25 mouse cellular contexts compared by ENCODE assay signal in genomic region chr15:85807404-85807803, GRCm38 (mm10). TPM values are rescaled to one million over a fixed set of nuclear protein-coding genes. Genes with fewer than 3 reads are reported as not detected.
DNase-seq lines count a peak whose midpoint lies in the region; ATAC-seq lines count a peak whose summit lies in the region.
"Had no signal": no experiment of that assay in that cellular context is flagged by ENCODE, and none has a peak within 500 bp of the region (broad histone marks: within the 10 kb centered on the region; RNA-seq: fewer than 3 reads in every experiment).

No protein-coding gene starts in this region.

- no peaks in the 10 kb centered on the region for H3K36me3 ChIP-seq in hindbrain, embryonic 13.5 days
- H3K36me3 ChIP-seq in hindbrain, embryonic 11.5 days (ENCODE audit: control insufficient read depth, insufficient read depth, low read length), result no peaks in the 10 kb centered on the region
- H3K36me3 ChIP-seq: embryonic facial prominence, embryonic 10.5 days; embryonic facial prominence, embryonic 12.5 days; forebrain, embryonic 15.5 days had no signal

- H3K27ac ChIP-seq in hindbrain, embryonic 13.5 days, result no peak overlapping the region
- H3K27ac ChIP-seq in hindbrain, embryonic 11.5 days (ENCODE audit: low read depth, low read length), result no peak overlapping the region
- H3K27ac ChIP-seq: embryonic facial prominence, embryonic 10.5 days; embryonic facial prominence, embryonic 12.5 days; forebrain, embryonic 13.5 days; forebrain, embryonic 15.5 days had no signal

- intact Hi-C loops in heart, postnatal 36 days (cut with DNase I), result no loop called here

- H3K4me1 ChIP-seq in hindbrain, embryonic 13.5 days (replicated peaks), result peaks cover 17% of the 10 kb centered on the region
- H3K4me1 ChIP-seq in hindbrain, embryonic 11.5 days (replicated peaks; ENCODE audit: control insufficient read depth, insufficient read depth, low read length), result peaks cover 2% of the 10 kb centered on the region; the same call in 1 of the 2 replicates

- 0 out of 2 replicates have a peak overlapping the region, but pooled peaks have one; percentile 5 for H3K9ac ChIP-seq in hindbrain, embryonic 13.5 days
- no peak overlapping the region for H3K9ac ChIP-seq in hindbrain, embryonic 11.5 days (ENCODE audit: low read depth, low read length)
- H3K9ac ChIP-seq: embryonic facial prominence, embryonic 12.5 days; forebrain, embryonic 13.5 days; forebrain, embryonic 15.5 days had no signal

- DNase-seq in heart, adult 11 months, result peak; percentile 92
- no peak for DNase-seq in heart, postnatal 36 days
- no peak for DNase-seq in hindbrain, embryonic 11.5 days (ENCODE audit: low spot score)
- peak; percentile 7 for DNase-seq in thymus, postnatal 14 days
- DNase-seq in thymus, postnatal 10 days (ENCODE audit: low spot score in 2 of 2), result no peak
- DNase-seq: adrenal gland, adult 8-10 months; adrenal gland, postnatal 14 days; adrenal gland, postnatal 36 days; B cell, adult 2 months; cerebellum, adult 11-12 months; cerebellum, adult 2 months; cerebellum, adult 9-10 months; cerebellum, postnatal 10 days; cerebellum, postnatal 25 days had no signal

- H3K9me3 ChIP-seq in hindbrain, embryonic 13.5 days, result no peaks in the 10 kb centered on the region
- no peaks in the 10 kb centered on the region for H3K9me3 ChIP-seq in hindbrain, embryonic 11.5 days (ENCODE audit: control insufficient read depth, low read length)
- H3K9me3 ChIP-seq: embryonic facial prominence, embryonic 10.5 days; embryonic facial prominence, embryonic 12.5 days; forebrain, embryonic 13.5 days; forebrain, embryonic 15.5 days; G1E had no signal

- ATAC-seq in hindbrain, embryonic 13.5 days (ENCODE audit: low FRiP score), result no peak
- no peak for ATAC-seq in hindbrain, embryonic 11.5 days (ENCODE audit: low FRiP score)
- ATAC-seq: activated CD4-positive, CD25-positive, alpha-beta regulatory T cell, adult 4 months; CD4-positive, CD25-positive, alpha-beta regulatory T cell, adult 4 months; forebrain, embryonic 13.5 days; forebrain, embryonic 15.5 days; Patski had no signal

- H3K27me3 ChIP-seq in hindbrain, embryonic 13.5 days, result no peaks in the 10 kb centered on the region
- H3K27me3 ChIP-seq in hindbrain, embryonic 11.5 days (ENCODE audit: control insufficient read depth, insufficient read depth, low read length), result no peaks in the 10 kb centered on the region
- H3K27me3 ChIP-seq: embryonic facial prominence, embryonic 12.5 days; forebrain, embryonic 13.5 days; forebrain, embryonic 15.5 days; Patski had no signal

- 87% methylated on average over 4 of the region's 4 CpGs for WGBS in hindbrain, embryonic 13.5 days
- 81% methylated on average over 4 of the region's 4 CpGs for whole genome bisulfite sequencing in hindbrain, embryonic 11.5 days

- H3K4me2 ChIP-seq in hindbrain, embryonic 13.5 days, result no peak overlapping the region
- H3K4me2 ChIP-seq in hindbrain, embryonic 11.5 days (replicated peaks; ENCODE audit: low read depth, low read length), result no peak overlapping the region
- H3K4me2 ChIP-seq: embryonic facial prominence, embryonic 12.5 days; forebrain, embryonic 13.5 days; forebrain, embryonic 15.5 days had no signal

- no peak overlapping the region for H3K4me3 ChIP-seq in hindbrain, embryonic 13.5 days
- no peak overlapping the region for H3K4me3 ChIP-seq in hindbrain, embryonic 11.5 days (ENCODE audit: low read depth, low read length)
- H3K4me3 ChIP-seq: embryonic facial prominence, embryonic 10.5 days; embryonic facial prominence, embryonic 12.5 days; forebrain, embryonic 13.5 days; forebrain, embryonic 15.5 days had no signal

RNA-seq across cellular contexts. Expression of gene Cdpf1, which starts 4.1 kb away (rescaled TPM):
- 10 to 100 TPM; 35.6 to 41.4 TPM for total RNA-seq in heart, postnatal 36 days (2021)
- 17.1 and 20.5 TPM in 2 replicates for polyA plus RNA-seq in hindbrain, embryonic 13.5 days (2015; fragmentation: Nextera tagmentation; extraction: Ambion mirVana)
- 20.2 and 22.0 TPM in 2 replicates for polyA plus RNA-seq in hindbrain, embryonic 11.5 days (2014; fragmentation: Nextera tagmentation; extraction: Ambion mirVana)

RNA-seq across cellular contexts. Expression of gene Pkdrej, which starts 14.1 kb away (rescaled TPM):
- 1 to 10 TPM; 2.7 to 3.8 TPM for total RNA-seq in heart, postnatal 36 days (2021)
- polyA plus RNA-seq in hindbrain, embryonic 13.5 days (2015; fragmentation: Nextera tagmentation; extraction: Ambion mirVana), result 0.04 TPM in 1 of 2 replicates, not detected in the other
- 0.02 and 0.10 TPM in 2 replicates for polyA plus RNA-seq in hindbrain, embryonic 11.5 days (2014; fragmentation: Nextera tagmentation; extraction: Ambion mirVana)
- total RNA-seq: CH12.LX had no signal
- polyA plus RNA-seq: activated CD4-positive, CD25-positive, alpha-beta regulatory T cell, adult 4 months; CD4-positive, CD25-positive, alpha-beta regulatory T cell, adult 4 months; forebrain, embryonic 11.5 days; forebrain, embryonic 13.5 days; G1E had no signal

RNA-seq across cellular contexts. Expression of gene Ttc38, which starts 24.7 kb away (rescaled TPM):
- total RNA-seq in heart, postnatal 36 days (2021), result 10 to 100 TPM; 13.9 to 21.5 TPM
- 3.4 and 3.9 TPM in 2 replicates for polyA plus RNA-seq in hindbrain, embryonic 13.5 days (2015; fragmentation: Nextera tagmentation; extraction: Ambion mirVana)
- polyA plus RNA-seq in hindbrain, embryonic 11.5 days (2014; fragmentation: Nextera tagmentation; extraction: Ambion mirVana), result 2.8 and 2.9 TPM in 2 replicates

RNA-seq across cellular contexts. Expression of gene Gtse1, which starts 52.1 kb away (rescaled TPM):
- total RNA-seq in heart, postnatal 36 days (2021), result under 1 TPM; 0.17 to 0.46 TPM
- 8.9 and 9.1 TPM in 2 replicates for polyA plus RNA-seq in hindbrain, embryonic 13.5 days (2015; fragmentation: Nextera tagmentation; extraction: Ambion mirVana)
- 26.8 and 33.9 TPM in 2 replicates for polyA plus RNA-seq in hindbrain, embryonic 11.5 days (2014; fragmentation: Nextera tagmentation; extraction: Ambion mirVana)

Comparison
In these comparisons a context has a peak if more than half of its experiments do, and no peak if none do; other contexts are left out.
1. DNase-seq: peak in heart, adult 11 months (single experiment) and thymus, postnatal 14 days (single experiment); none in heart, postnatal 36 days (0 of 2), hindbrain, embryonic 11.5 days (single experiment) and thymus, postnatal 10 days (0 of 2).